ENCODE assay signal across 12 mouse cellular contexts in genomic region chr4:118074236-118074635, GRCm38 (mm10).
DNase-seq lines count a peak whose midpoint lies in the region; ATAC-seq and TF ChIP-seq lines count a peak whose summit lies in the region.
"Had no signal": no experiment of that assay in that cellular context is flagged by ENCODE, and none has a peak within 500 bp of the region (broad histone marks: within the 10 kb centered on the region; RNA-seq: fewer than 3 reads in every experiment).

No protein-coding gene starts in this region.

- no peak for DNase-seq in heart, adult 2 months
- DNase-seq in heart, postnatal 25 days (ENCODE audit: low spot score): no peak
- no peak for DNase-seq in lung, embryonic 14.5 days
- DNase-seq in lung, postnatal 10 days: no peak
- peak; percentile 30 for DNase-seq in ES-CJ7 (ENCODE audit: low read depth, low spot score)
- peak; percentile 10 for DNase-seq in naive thymus-derived CD4-positive, alpha-beta T cell, adult 2 months (ENCODE audit: low read depth)
- DNase-seq in urinary bladder, adult 2 months (ENCODE audit: low spot score): no peak
- no peak for DNase-seq in yolk sac, embryonic 10.5 days (ENCODE audit: low spot score)
- DNase-seq: retina, postnatal 1 day had no signal

- H3K27ac ChIP-seq in heart, adult 2 months: no peak overlapping the region
- no peak overlapping the region for H3K27ac ChIP-seq in lung, embryonic 14.5 days (ENCODE audit: low read depth)

- H3K79me2 ChIP-seq in heart, adult 2 months (replicated peaks; ENCODE audit: control insufficient read depth, insufficient read depth, low read length): no peaks in the 10 kb centered on the region

- no peak for TF ChIP-seq POLR2A in heart, adult 2 months (IDR thresholded peaks at IDR 0.05; ENCODE audit: insufficient read depth, low read depth, low read length)

- H3K4me2 ChIP-seq in lung, embryonic 14.5 days: no peak overlapping the region

- 63% methylated on average over 4 of the region's 4 CpGs for WGBS in heart, adult 2 months
- WGBS in lung, embryonic 14.5 days: 94% methylated on average over 4 of the region's 4 CpGs

- peak; percentile 58 for TF ChIP-seq CTCF in heart, adult 2 months (IDR thresholded peaks at IDR 0.05)
- TF ChIP-seq CTCF in lung, embryonic 14.5 days (IDR thresholded peaks at IDR 0.05; ENCODE audit: low read depth): peak; percentile 45

- H3K36me3 ChIP-seq in heart, adult 2 months (ENCODE audit: control insufficient read depth, insufficient read depth, low read length): no peaks in the 10 kb centered on the region
- no peaks in the 10 kb centered on the region for H3K36me3 ChIP-seq in lung, embryonic 14.5 days (ENCODE audit: insufficient read depth)

- no peaks in the 10 kb centered on the region; the same call in 1 of the 2 replicates for H3K4me1 ChIP-seq in heart, adult 2 months (ENCODE audit: control insufficient read depth, insufficient read depth, low read length)
- no peaks in the 10 kb centered on the region for H3K4me1 ChIP-seq in lung, embryonic 14.5 days (ENCODE audit: insufficient read depth)

- no peak overlapping the region for H3K9ac ChIP-seq in heart, adult 2 months (ENCODE audit: low read depth, low read length)
- no peak overlapping the region for H3K9ac ChIP-seq in lung, embryonic 14.5 days

- TF ChIP-seq EP300 in heart, adult 2 months (IDR thresholded peaks at IDR 0.05; ENCODE audit: insufficient read depth, low read depth, low read length): no peak

- 0 out of 2 replicates have a peak, but pooled peaks cover 3% of the 10 kb centered on the region for H3K9me3 ChIP-seq in lung, embryonic 14.5 days (ENCODE audit: low read depth, low read length)

- H3K4me3 ChIP-seq in heart, adult 2 months: no peak overlapping the region
- H3K4me3 ChIP-seq in lung, embryonic 14.5 days (ENCODE audit: low read depth, low read length): no peak overlapping the region

- no peaks in the 10 kb centered on the region for H3K27me3 ChIP-seq in heart, adult 2 months (ENCODE audit: control insufficient read depth, insufficient read depth, low read length)
- no peaks in the 10 kb centered on the region for H3K27me3 ChIP-seq in lung, embryonic 14.5 days (ENCODE audit: insufficient read depth, low read length)

- intact Hi-C loops in heart, adult 2 months (cut with DNase I): loop anchor here (10.0 kb wide), 1 partner anchor 49 kb away; no protein-coding TSS in a partner anchor
- intact Hi-C loops in heart, postnatal 25 days (cut with DNase I): no loop called here

- no peak for ATAC-seq in lung, embryonic 14.5 days (ENCODE audit: insufficient read depth)
- ATAC-seq: activated CD4-positive, CD25-positive, alpha-beta regulatory T cell, adult 4 months; forebrain, embryonic 14.5 days; inflammation-experienced regulatory T-cells, adult 6 months had no signal

Comparison
In these comparisons a context has a peak if more than half of its experiments do, and no peak if none do; other contexts are left out.
1. DNase-seq: peak in ES-CJ7 (single experiment) and naive thymus-derived CD4-positive, alpha-beta T cell, adult 2 months (single experiment); none in heart, adult 2 months (0 of 2), heart, postnatal 25 days (single experiment), lung, embryonic 14.5 days (single experiment), lung, postnatal 10 days (single experiment), urinary bladder, adult 2 months (single experiment) and yolk sac, embryonic 10.5 days (single experiment).